Mouse (Mus musculus) megakaryocyte, adult 5-6 weeks (primary cell): Measurements from ENCODE around the gene Pdrg1. TPM values are rescaled to one million over a fixed set of nuclear protein-coding genes. Genes with fewer than 3 reads are reported as not detected.

ENCODE experiments used
- ATAC-seq: 2 replicates; pipeline ENCODE4 v1.8.0; 2016; ENCODE audit warnings: mild to moderate bottlenecking, inconsistent platforms; ENCODE audit not compliant: poor library complexity, severe bottlenecking
- total RNA-seq, 2 experiments: library from RNA; stranded (forward) in 1 of 2; stranded (reverse) in 1 of 2; fragments of 153-499, 151-499 nt in 1 of 2; fragments of 221-1000, 200-1000 nt in 1 of 2; gene quantifications; 2 replicates each; pipeline versions ENCODE4 v1.2.3 to v1.2.4; 2015 to 2017

The Pdrg1 gene
- total RNA-seq, 2 experiments from 2014 or later: 34.0 to 80.2 TPM

GRCm38 (mm10) chr2:153032083-153032842, 17.0 kb upstream of the Pdrg1 start:
- peak; percentile 94 for ATAC-seq

GRCm38 (mm10) chr2:153031126-153032082, 16.2 kb upstream of the Pdrg1 start, which contains the start of gene Xkr7:
TSS of gene Xkr7 (plus strand) at chr2:153031852.
- ATAC-seq: no peak

- no peak for ATAC-seq
These were observed 15.2 kb upstream of the Pdrg1 start for GRCm38 (mm10) chr2:153030422-153030821.

- no peak for ATAC-seq
These were observed 12.3 kb upstream of the Pdrg1 start for GRCm38 (mm10) chr2:153027501-153027900.

- no peak for ATAC-seq
These were observed 10.8 kb upstream of the Pdrg1 start for GRCm38 (mm10) chr2:153026052-153026451.

GRCm38 (mm10) chr2:153022855-153023254, 7.6 kb upstream of the Pdrg1 start:
- no peak for ATAC-seq

- no peak; the same call in 1 of the 2 replicates for ATAC-seq
These were observed 5.9 kb upstream of the Pdrg1 start for GRCm38 (mm10) chr2:153021163-153021562.

GRCm38 (mm10) chr2:153019355-153019754, 4.1 kb upstream of the Pdrg1 start:
- no peak for ATAC-seq

GRCm38 (mm10) chr2:153016786-153017185, 1.6 kb upstream of the Pdrg1 start:
- ATAC-seq: no peak

GRCm38 (mm10) chr2:153015804-153016203, 577 bp upstream of the Pdrg1 start:
- no peak for ATAC-seq

- ATAC-seq: no peak
These were observed 1.3 kb downstream of the Pdrg1 start for GRCm38 (mm10) chr2:153013724-153014515.

GRCm38 (mm10) chr2:153009192-153009973, 5.8 kb downstream of the Pdrg1 start:
- ATAC-seq: no peak

GRCm38 (mm10) chr2:153005981-153006380, 9.2 kb downstream of the Pdrg1 start:
- no peak for ATAC-seq

GRCm38 (mm10) chr2:153003681-153004338, 11.4 kb downstream of the Pdrg1 start:
- no peak for ATAC-seq

GRCm38 (mm10) chr2:153002492-153003248, 12.6 kb downstream of the Pdrg1 start:
- peak; percentile 67 for ATAC-seq

- no peak for ATAC-seq
These were observed 18.2 kb downstream of the Pdrg1 start for GRCm38 (mm10) chr2:152997046-152997445.

- ATAC-seq: peak; percentile 72
These were observed 23.7 kb downstream of the Pdrg1 start for GRCm38 (mm10) chr2:152991529-152991928.

- no peak for ATAC-seq
These were observed 29.6 kb downstream of the Pdrg1 start for GRCm38 (mm10) chr2:152985582-152985981.

GRCm38 (mm10) chr2:152976991-152977390, 38.2 kb downstream of the Pdrg1 start:
- no peak for ATAC-seq
